Mouse (Mus musculus) mouse trophoblast stem cell (cell line): ENCODE results near the gene Ddi2.

ENCODE experiments used
- in situ Hi-C, 2 experiments: fragments of 300-500 bp; cut with MseI, MboI; formaldehyde crosslinking; loops; 2 replicates in 1 of 2; 3 replicates in 1 of 2; pipeline ENCODE4 v1.15.1; 2025

Ddi2 gene

GRCm38 (mm10) chr4:141742381-141742780, 19.2 kb upstream of the Ddi2 start:
- in situ Hi-C loops = no loop called here

GRCm38 (mm10) chr4:141741856-141742255, 18.6 kb upstream of the Ddi2 start:
- in situ Hi-C loops = no loop called here

GRCm38 (mm10) chr4:141738015-141738414, 14.8 kb upstream of the Ddi2 start:
- in situ Hi-C loops = no loop called here

- in situ Hi-C loops = no loop called here
Observed at GRCm38 (mm10) chr4:141736856-141737255, 13.6 kb upstream of the Ddi2 start.

GRCm38 (mm10) chr4:141735206-141735560, 12.0 kb upstream of the Ddi2 start:
- in situ Hi-C loops = no loop called here

GRCm38 (mm10) chr4:141734446-141735205, 11.4 kb upstream of the Ddi2 start:
- in situ Hi-C loops = no loop called here

- in situ Hi-C loops = no loop called here
Observed at GRCm38 (mm10) chr4:141731766-141732165, 8.5 kb upstream of the Ddi2 start.

GRCm38 (mm10) chr4:141730401-141730800, 7.2 kb upstream of the Ddi2 start:
- in situ Hi-C loops = no loop called here

GRCm38 (mm10) chr4:141729266-141729665, 6.0 kb upstream of the Ddi2 start:
- in situ Hi-C loops = no loop called here

GRCm38 (mm10) chr4:141725738-141726137, 2.5 kb upstream of the Ddi2 start:
- in situ Hi-C loops = no loop called here

- in situ Hi-C loops = no loop called here
Observed at GRCm38 (mm10) chr4:141725277-141725676, 2.1 kb upstream of the Ddi2 start.

- in situ Hi-C loops = no loop called here
Observed at GRCm38 (mm10) chr4:141724594-141724993, 1.4 kb upstream of the Ddi2 start.

GRCm38 (mm10) chr4:141723673-141724068, 452 bp upstream of the Ddi2 start:
- in situ Hi-C loops = no loop called here

- in situ Hi-C loops = no loop called here
Observed at GRCm38 (mm10) chr4:141721961-141722360, 1.3 kb downstream of the Ddi2 start.

GRCm38 (mm10) chr4:141720761-141721523, 2.3 kb downstream of the Ddi2 start:
- in situ Hi-C loops = no loop called here

GRCm38 (mm10) chr4:141719304-141719703, 3.9 kb downstream of the Ddi2 start:
- in situ Hi-C loops = no loop called here

- in situ Hi-C loops = no loop called here
Observed at GRCm38 (mm10) chr4:141717633-141718032, 5.6 kb downstream of the Ddi2 start.

- in situ Hi-C loops = no loop called here
Observed at GRCm38 (mm10) chr4:141715027-141715426, 8.2 kb downstream of the Ddi2 start.

GRCm38 (mm10) chr4:141713598-141714142, 9.5 kb downstream of the Ddi2 start:
- in situ Hi-C loops = no loop called here

- in situ Hi-C loops = no loop called here
Observed at GRCm38 (mm10) chr4:141711250-141711649, 12.0 kb downstream of the Ddi2 start.

- in situ Hi-C loops = no loop called here
Observed at GRCm38 (mm10) chr4:141708971-141709370, 14.2 kb downstream of the Ddi2 start.

- in situ Hi-C loops = no loop called here
Observed at GRCm38 (mm10) chr4:141708005-141708404, 15.2 kb downstream of the Ddi2 start.

GRCm38 (mm10) chr4:141705331-141705730, 17.9 kb downstream of the Ddi2 start:
- in situ Hi-C loops = no loop called here
